Mouse (Mus musculus): ENCODE results near the gene Itih5. TPM values are rescaled to one million over a fixed set of nuclear protein-coding genes. Genes with fewer than 3 reads are reported as not detected.

Gene Itih5
- polyA plus RNA-seq (2015; fragmentation: Nextera tagmentation; extraction: Ambion mirVana): 5.8 and 6.9 TPM in 2 replicates

- Histone ChIP-seq H3K27ac (no peak within 1 kb of the TSS), H3K9ac (peak within 1 kb of the TSS; percentile 44), H3K4me2 (peak within 1 kb of the TSS; percentile 96), H3K4me1 (peaks cover 15% of the 10 kb centered on the region), H3K9me3 (replicated peaks) (no peaks in the 10 kb centered on the region), H3K27me3 (no peaks in the 10 kb centered on the region), H3K36me3 (no peaks in the 10 kb centered on the region), H3K4me3 (replicated peaks) (peak within 1 kb of the TSS; percentile 54)
- peak; percentile 87 for ATAC-seq (replicated peaks; ENCODE audit: low FRiP score)
- WGBS: 6% methylated on average over 26 of the region's 27 CpGs
These were observed at the start of gene Itih5 for GRCm38 (mm10) chr2:10153201-10154075. TSS of gene Itih5 (plus strand) at chr2:10153571.

GRCm38 (mm10) chr2:10108535-10109189 is 44.7 kb upstream of the Itih5 start:
- no peak for ATAC-seq (replicated peaks; ENCODE audit: low FRiP score)
- no peak overlapping the region for H3K9ac ChIP-seq
- 68% methylated on average over 6 of the region's 6 CpGs for WGBS
- H3K4me3 ChIP-seq (replicated peaks): no peak overlapping the region
- H3K36me3 ChIP-seq: no peaks in the 10 kb centered on the region
- H3K27me3 ChIP-seq: no peaks in the 10 kb centered on the region
- H3K4me1 ChIP-seq: 0 out of 2 replicates have a peak, but pooled peaks cover 3% of the 10 kb centered on the region
- no peaks in the 10 kb centered on the region for H3K9me3 ChIP-seq (replicated peaks)
- no peak overlapping the region for H3K4me2 ChIP-seq
- H3K27ac ChIP-seq: no peak overlapping the region

GRCm38 (mm10) chr2:10118751-10119150 is 34.6 kb upstream of the Itih5 start:
- H3K27ac ChIP-seq: no peak overlapping the region
- ATAC-seq (replicated peaks; ENCODE audit: low FRiP score): no peak
- H3K4me2 ChIP-seq: no peak overlapping the region
- H3K9me3 ChIP-seq (replicated peaks): no peaks in the 10 kb centered on the region
- H3K36me3 ChIP-seq: no peaks in the 10 kb centered on the region
- no peaks in the 10 kb centered on the region for H3K4me1 ChIP-seq
- H3K27me3 ChIP-seq: no peaks in the 10 kb centered on the region
- H3K4me3 ChIP-seq (replicated peaks): no peak overlapping the region
- WGBS: 67% methylated on average over 1 of the region's 1 CpGs
- H3K9ac ChIP-seq: no peak overlapping the region

GRCm38 (mm10) chr2:10119276-10119675 is 34.1 kb upstream of the Itih5 start:
- Histone ChIP-seq H3K9me3 (replicated peaks) (no peaks in the 10 kb centered on the region), H3K9ac (no peak overlapping the region), H3K4me2 (no peak overlapping the region), H3K4me3 (replicated peaks) (no peak overlapping the region), H3K27me3 (no peaks in the 10 kb centered on the region), H3K36me3 (no peaks in the 10 kb centered on the region), H3K27ac (no peak overlapping the region), H3K4me1 (no peaks in the 10 kb centered on the region)
- WGBS: 83% methylated on average over 8 of the region's 8 CpGs
- ATAC-seq (replicated peaks; ENCODE audit: low FRiP score): no peak

- ATAC-seq (replicated peaks; ENCODE audit: low FRiP score): no peak
- Histone ChIP-seq H3K4me3 (replicated peaks) (no peak overlapping the region), H3K4me2 (no peak overlapping the region), H3K27ac (no peak overlapping the region), H3K4me1 (no peaks in the 10 kb centered on the region), H3K9me3 (replicated peaks) (no peaks in the 10 kb centered on the region), H3K27me3 (no peaks in the 10 kb centered on the region), H3K9ac (no peak overlapping the region), H3K36me3 (no peaks in the 10 kb centered on the region)
- WGBS: 70% methylated on average over 3 of the region's 3 CpGs
These were observed 31.5 kb upstream of the Itih5 start for GRCm38 (mm10) chr2:10121826-10122225.

GRCm38 (mm10) chr2:10126122-10126521 is 27.2 kb upstream of the Itih5 start:
- 87% methylated on average over 4 of the region's 4 CpGs for WGBS
- ATAC-seq (replicated peaks; ENCODE audit: low FRiP score): no peak
- Histone ChIP-seq H3K9me3 (replicated peaks) (no peaks in the 10 kb centered on the region), H3K27me3 (no peaks in the 10 kb centered on the region), H3K27ac (no peak overlapping the region), H3K4me1 (peaks cover 4% of the 10 kb centered on the region; the same call in 1 of the 2 replicates), H3K4me3 (replicated peaks) (no peak overlapping the region), H3K4me2 (no peak overlapping the region), H3K9ac (no peak overlapping the region), H3K36me3 (no peaks in the 10 kb centered on the region)

GRCm38 (mm10) chr2:10127471-10127870 is 25.9 kb upstream of the Itih5 start:
- Histone ChIP-seq H3K36me3 (no peaks in the 10 kb centered on the region), H3K4me1 (peaks cover 4% of the 10 kb centered on the region; the same call in 1 of the 2 replicates), H3K4me3 (replicated peaks) (no peak overlapping the region), H3K27ac (no peak overlapping the region), H3K4me2 (no peak overlapping the region), H3K9ac (no peak overlapping the region), H3K27me3 (no peaks in the 10 kb centered on the region), H3K9me3 (replicated peaks) (no peaks in the 10 kb centered on the region)
- 91% methylated on average over 5 of the region's 5 CpGs for WGBS
- ATAC-seq (replicated peaks; ENCODE audit: low FRiP score): no peak

- no peaks in the 10 kb centered on the region for H3K9me3 ChIP-seq (replicated peaks)
- H3K27me3 ChIP-seq: no peaks in the 10 kb centered on the region
- no peaks in the 10 kb centered on the region for H3K36me3 ChIP-seq
- no peak for ATAC-seq (replicated peaks; ENCODE audit: low FRiP score)
- no peak overlapping the region for H3K9ac ChIP-seq
- H3K4me3 ChIP-seq (replicated peaks): no peak overlapping the region
- no peak overlapping the region for H3K4me2 ChIP-seq
- WGBS: 87% methylated on average over 4 of the region's 4 CpGs
- H3K4me1 ChIP-seq: peaks cover 4% of the 10 kb centered on the region; the same call in 1 of the 2 replicates
- no peak overlapping the region for H3K27ac ChIP-seq
These were observed 24.8 kb upstream of the Itih5 start for GRCm38 (mm10) chr2:10128571-10128970.

- Histone ChIP-seq H3K4me1 (peaks cover 4% of the 10 kb centered on the region; the same call in 1 of the 2 replicates), H3K9me3 (replicated peaks) (no peaks in the 10 kb centered on the region), H3K27ac (no peak overlapping the region), H3K36me3 (no peaks in the 10 kb centered on the region), H3K4me2 (no peak overlapping the region), H3K27me3 (no peaks in the 10 kb centered on the region), H3K9ac (no peak overlapping the region), H3K4me3 (replicated peaks) (no peak overlapping the region)
- no peak; the same call in 1 of the 2 replicates for ATAC-seq (replicated peaks; ENCODE audit: low FRiP score)
- 22% methylated on average over 8 of the region's 8 CpGs for WGBS
These were observed 22.9 kb upstream of the Itih5 start for GRCm38 (mm10) chr2:10130341-10130990.

- Histone ChIP-seq H3K9me3 (replicated peaks) (no peaks in the 10 kb centered on the region), H3K27me3 (no peaks in the 10 kb centered on the region), H3K4me2 (no peak within 1 kb of the TSS), H3K9ac (no peak within 1 kb of the TSS), H3K4me3 (replicated peaks) (no peak within 1 kb of the TSS), H3K36me3 (no peaks in the 10 kb centered on the region), H3K4me1 (peaks cover 4% of the 10 kb centered on the region; the same call in 1 of the 2 replicates), H3K27ac (no peak within 1 kb of the TSS)
- WGBS: 90% methylated on average over 4 of the region's 4 CpGs
- ATAC-seq (replicated peaks; ENCODE audit: low FRiP score): no peak
These were observed 22.1 kb upstream of the Itih5 start, which contains the start of gene Itih2 for GRCm38 (mm10) chr2:10131296-10131695. TSS of gene Itih2 (minus strand) at chr2:10131396.

GRCm38 (mm10) chr2:10132128-10132527 is 21.2 kb upstream of the Itih5 start:
- ATAC-seq (replicated peaks; ENCODE audit: low FRiP score): no peak
- H3K4me1 ChIP-seq: peaks cover 4% of the 10 kb centered on the region; the same call in 1 of the 2 replicates
- 94% methylated on average over 1 of the region's 1 CpGs for WGBS

GRCm38 (mm10) chr2:10133941-10134340 is 19.4 kb upstream of the Itih5 start:
- no peak overlapping the region for H3K4me3 ChIP-seq (replicated peaks)
- WGBS: 44% methylated on average over 6 of the region's 6 CpGs

More at GRCm38 (mm10) chr2:10132128-10132527, 21.2 kb upstream of the Itih5 start:
- Histone ChIP-seq H3K4me3 (replicated peaks) (no peak overlapping the region), H3K27ac (no peak overlapping the region), H3K36me3 (no peaks in the 10 kb centered on the region), H3K27me3 (no peaks in the 10 kb centered on the region), H3K9ac (no peak overlapping the region), H3K9me3 (replicated peaks) (no peaks in the 10 kb centered on the region), H3K4me2 (no peak overlapping the region)

More at GRCm38 (mm10) chr2:10133941-10134340, 19.4 kb upstream of the Itih5 start:
- H3K4me2 ChIP-seq: no peak overlapping the region
- H3K4me1 ChIP-seq: peaks cover 4% of the 10 kb centered on the region; the same call in 1 of the 2 replicates
- no peak for ATAC-seq (replicated peaks; ENCODE audit: low FRiP score)
- H3K27ac ChIP-seq: no peak overlapping the region
- no peaks in the 10 kb centered on the region for H3K36me3 ChIP-seq
- H3K9me3 ChIP-seq (replicated peaks): no peaks in the 10 kb centered on the region
- H3K27me3 ChIP-seq: no peaks in the 10 kb centered on the region
- no peak overlapping the region for H3K9ac ChIP-seq

All from kidney, embryonic 15.5 days (tissue).